Mouse (Mus musculus) kidney, embryonic 14.5 days (tissue): Measurements from ENCODE around the gene Camk2b. TPM values are rescaled to one million over a fixed set of nuclear protein-coding genes. Genes with fewer than 3 reads are reported as not detected.

ENCODE experiments used
- ATAC-seq: fragments of 200-750 bp; cut with Nextera tagmentation; 2 replicates; pipeline ENCODE4 v1.8.0; 2017; ENCODE audit warnings: moderate number of reproducible peaks, mild to moderate bottlenecking, moderate TSS enrichment, moderate library complexity; ENCODE audit not compliant: low FRiP score, low TSS enrichment
- H3K27ac ChIP-seq: fragments of 300-500 bp; sonication (generic); 2 replicates; pipeline ENCODE4 v1.5.1; 2014; ENCODE audit warnings: low read depth, mild to moderate bottlenecking, low read length, moderate library complexity, mixed read lengths
- H3K27me3 ChIP-seq: fragments of 300-500 bp; sonication (generic); 2 replicates; pipeline ENCODE4 v1.6.1; 2014; ENCODE audit warnings: mild to moderate bottlenecking, low read length; ENCODE audit not compliant: control insufficient read depth, insufficient read depth
- H3K36me3 ChIP-seq: fragments of 300-500 bp; sonication (generic); 2 replicates; pipeline ENCODE4 v1.6.1; 2014; ENCODE audit warnings: low read length, mixed read lengths; ENCODE audit not compliant: control insufficient read depth, insufficient read depth
- H3K4me1 ChIP-seq: fragments of 300-500 bp; sonication (generic); 2 replicates; pipeline ENCODE4 v1.6.1; 2014; ENCODE audit warnings: low read length, mixed read lengths; ENCODE audit not compliant: control insufficient read depth, insufficient read depth
- H3K4me2 ChIP-seq: fragments of 300-500 bp; sonication (generic); replicated peaks from 2 replicates; pipeline ENCODE4 v1.6.1; 2014; ENCODE audit warnings: low read depth, mild to moderate bottlenecking, low read length
- H3K4me3 ChIP-seq: fragments of 300-500 bp; sonication (generic); 2 replicates; pipeline ENCODE4 v1.5.1; 2014; ENCODE audit warnings: mild to moderate bottlenecking, low read length
- H3K9ac ChIP-seq: fragments of 300-500 bp; sonication (generic); 2 replicates; pipeline ENCODE4 v1.6.1; 2014; ENCODE audit warnings: low read depth, mild to moderate bottlenecking, low read length, moderate library complexity
- H3K9me3 ChIP-seq: fragments of 300-500 bp; sonication (generic); 2 replicates; pipeline ENCODE4 v1.6.1; 2016; ENCODE audit warnings: low read length; ENCODE audit not compliant: control insufficient read depth
- WGBS: fragments of 180-500 bp; shearing (Covaris S2); extraction: QIAGEN DNeasy Blood & Tissue Kit; methylation state at CpG from one replicate; pipeline ENCODE4 v1.1.7; 2014; 5-methylcytosine and 5-hydroxymethylcytosine counted together
- polyA plus RNA-seq: library from polyadenylated mRNA; unstranded; fragments of >200 nt; fragmentation: Nextera tagmentation; extraction: Ambion mirVana; gene quantifications from 2 replicates; pipeline ENCODE4 v1.2.1, GENCODE M21; 2014

The Camk2b gene
- polyA plus RNA-seq, 1 experiment from 2014 or later = 4.4 TPM

DNA sequence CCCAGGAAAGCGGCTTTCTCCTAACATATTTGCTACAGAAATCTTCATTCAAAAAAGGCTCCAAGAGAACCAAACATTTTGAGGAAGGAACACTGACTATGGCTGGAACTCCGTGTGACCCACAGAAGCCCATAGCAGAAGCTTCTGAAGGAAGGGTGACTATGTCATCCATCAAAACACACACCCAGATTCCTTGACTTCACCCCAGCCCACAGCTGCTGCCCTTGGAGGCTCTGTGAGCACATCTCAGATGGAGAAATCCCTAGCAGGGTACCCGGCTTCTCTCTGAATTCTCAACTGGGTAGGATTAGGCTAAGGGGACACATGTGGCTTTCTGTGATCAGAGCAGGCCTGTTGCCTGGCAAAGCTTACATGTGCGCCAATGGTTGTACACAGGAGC, 29.7 kb downstream of the Camk2b start:
- 96% methylated on average over 4 of the region's 4 CpGs for WGBS

DNA sequence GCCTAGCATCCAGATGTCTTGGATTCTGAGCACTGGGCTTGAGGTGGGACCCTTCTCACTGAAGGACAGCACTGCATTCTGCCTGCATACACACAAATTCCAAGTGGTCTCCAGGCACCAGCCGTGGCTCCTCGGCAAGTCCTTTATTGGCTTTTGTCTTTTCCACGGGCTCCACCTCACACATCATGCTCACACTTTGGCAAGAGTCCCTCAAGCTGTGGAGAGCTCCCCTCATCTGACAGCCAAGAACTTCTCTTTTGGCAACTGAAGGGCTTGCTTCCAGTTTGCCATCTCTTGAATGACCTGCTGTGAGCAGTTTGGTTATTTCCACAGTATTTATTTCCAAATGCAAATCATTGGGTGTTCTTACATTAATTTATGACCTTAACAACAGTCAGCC, 30.6 kb downstream of the Camk2b start:
- Histone ChIP-seq H3K9me3 (no peaks in the 10 kb centered on the region; the same call in 1 of the 2 replicates), H3K4me1 (peaks cover 8% of the 10 kb centered on the region; the same call in 1 of the 2 replicates), H3K4me3 (no peak overlapping the region), H3K27ac (no peak overlapping the region), H3K36me3 (no peaks in the 10 kb centered on the region), H3K9ac (no peak overlapping the region), H3K27me3 (no peaks in the 10 kb centered on the region), H3K4me2 (no peak overlapping the region)
- no peak for ATAC-seq
- WGBS = 82% methylated on average over 3 of the region's 3 CpGs

More for the DNA sequence above, 29.7 kb downstream of the Camk2b start:
- H3K9me3 ChIP-seq = no peaks in the 10 kb centered on the region; the same call in 1 of the 2 replicates
- H3K36me3 ChIP-seq = no peaks in the 10 kb centered on the region
- H3K27ac ChIP-seq = no peak overlapping the region
- H3K4me3 ChIP-seq = no peak overlapping the region
- no peaks in the 10 kb centered on the region for H3K27me3 ChIP-seq
- no peak overlapping the region for H3K4me2 ChIP-seq
- no peak overlapping the region for H3K9ac ChIP-seq
- no peak for ATAC-seq
- peaks cover 8% of the 10 kb centered on the region; the same call in 1 of the 2 replicates for H3K4me1 ChIP-seq

- Histone ChIP-seq H3K36me3 (no peaks in the 10 kb centered on the region), H3K4me3 (no peak overlapping the region), H3K27ac (no peak overlapping the region), H3K9ac (no peak overlapping the region), H3K4me1 (peaks cover 8% of the 10 kb centered on the region; the same call in 1 of the 2 replicates), H3K9me3 (no peaks in the 10 kb centered on the region), H3K4me2 (no peak overlapping the region), H3K27me3 (no peaks in the 10 kb centered on the region)
- ATAC-seq = no peak
- WGBS = 89% methylated on average over 2 of the region's 2 CpGs
These were observed 31.4 kb downstream of the Camk2b start for GRCm38 (mm10) chr11:6034740-6035139.

- 92% methylated on average over 5 of the region's 5 CpGs for WGBS
- no peak overlapping the region for H3K4me2 ChIP-seq
- H3K4me3 ChIP-seq = no peak overlapping the region
- H3K27me3 ChIP-seq = no peaks in the 10 kb centered on the region
- no peaks in the 10 kb centered on the region for H3K9me3 ChIP-seq
- no peak for ATAC-seq
- no peak overlapping the region for H3K27ac ChIP-seq
- no peak overlapping the region for H3K9ac ChIP-seq
- H3K36me3 ChIP-seq = no peaks in the 10 kb centered on the region
- H3K4me1 ChIP-seq = peaks cover 8% of the 10 kb centered on the region; the same call in 1 of the 2 replicates
These were observed 32.4 kb downstream of the Camk2b start for GRCm38 (mm10) chr11:6033801-6034200.

DNA sequence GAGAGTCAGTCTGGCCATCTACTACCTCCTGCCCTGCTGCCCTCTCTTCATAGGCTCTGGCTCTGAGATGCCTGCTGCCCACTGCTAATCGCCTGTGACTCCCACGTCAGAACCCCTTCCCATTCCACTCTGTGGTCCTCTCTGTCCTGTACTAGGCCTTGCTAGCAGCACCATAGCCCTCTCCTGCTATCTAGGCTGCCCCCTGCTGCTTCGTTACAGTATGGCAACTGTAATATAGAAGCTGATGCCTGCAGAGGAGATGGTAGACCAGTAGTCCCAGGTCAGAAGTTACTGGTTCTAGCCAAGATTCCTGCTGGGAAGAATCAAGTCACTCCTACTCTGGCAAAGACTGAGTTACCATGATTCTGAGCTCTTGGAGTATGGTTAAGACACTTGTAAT, 33.0 kb downstream of the Camk2b start:
- WGBS = 79% methylated on average over 3 of the region's 3 CpGs
- ATAC-seq = 0 out of 2 replicates have a peak, but pooled peaks have one; percentile 29

GRCm38 (mm10) chr11:6030650-6031049, 35.5 kb downstream of the Camk2b start:
- no peaks in the 10 kb centered on the region for H3K27me3 ChIP-seq
- H3K9me3 ChIP-seq = no peaks in the 10 kb centered on the region
- 89% methylated on average over 6 of the region's 6 CpGs for WGBS
- H3K4me2 ChIP-seq = no peak overlapping the region
- H3K36me3 ChIP-seq = no peaks in the 10 kb centered on the region
- H3K4me3 ChIP-seq = no peak overlapping the region
- no peak overlapping the region for H3K27ac ChIP-seq
- no peaks in the 10 kb centered on the region for H3K4me1 ChIP-seq
- H3K9ac ChIP-seq = no peak overlapping the region
- ATAC-seq = no peak

More for the DNA sequence above, 33.0 kb downstream of the Camk2b start:
- no peaks in the 10 kb centered on the region for H3K27me3 ChIP-seq
- no peak overlapping the region for H3K9ac ChIP-seq
- peaks cover 5% of the 10 kb centered on the region; the same call in 1 of the 2 replicates for H3K4me1 ChIP-seq
- no peak overlapping the region for H3K4me3 ChIP-seq
- H3K36me3 ChIP-seq = no peaks in the 10 kb centered on the region
- H3K27ac ChIP-seq = no peak overlapping the region
- H3K9me3 ChIP-seq = no peaks in the 10 kb centered on the region
- H3K4me2 ChIP-seq = no peak overlapping the region

GRCm38 (mm10) chr11:6029790-6030189, 36.4 kb downstream of the Camk2b start:
- ATAC-seq = no peak
- no peak overlapping the region for H3K27ac ChIP-seq
- H3K27me3 ChIP-seq = no peaks in the 10 kb centered on the region
- H3K36me3 ChIP-seq = no peaks in the 10 kb centered on the region
- H3K9ac ChIP-seq = no peak overlapping the region
- WGBS = 72% methylated on average over 3 of the region's 3 CpGs
- no peak overlapping the region for H3K4me3 ChIP-seq
- H3K4me1 ChIP-seq = no peaks in the 10 kb centered on the region
- no peaks in the 10 kb centered on the region for H3K9me3 ChIP-seq
- no peak overlapping the region for H3K4me2 ChIP-seq

- Histone ChIP-seq H3K9me3 (no peaks in the 10 kb centered on the region), H3K27ac (no peak overlapping the region), H3K27me3 (no peaks in the 10 kb centered on the region), H3K4me3 (no peak overlapping the region), H3K4me1 (no peaks in the 10 kb centered on the region), H3K9ac (no peak overlapping the region), H3K4me2 (no peak overlapping the region), H3K36me3 (no peaks in the 10 kb centered on the region)
- ATAC-seq = no peak
- WGBS = 73% methylated on average over 7 of the region's 7 CpGs
These were observed 37.3 kb downstream of the Camk2b start for GRCm38 (mm10) chr11:6028911-6029310.

DNA sequence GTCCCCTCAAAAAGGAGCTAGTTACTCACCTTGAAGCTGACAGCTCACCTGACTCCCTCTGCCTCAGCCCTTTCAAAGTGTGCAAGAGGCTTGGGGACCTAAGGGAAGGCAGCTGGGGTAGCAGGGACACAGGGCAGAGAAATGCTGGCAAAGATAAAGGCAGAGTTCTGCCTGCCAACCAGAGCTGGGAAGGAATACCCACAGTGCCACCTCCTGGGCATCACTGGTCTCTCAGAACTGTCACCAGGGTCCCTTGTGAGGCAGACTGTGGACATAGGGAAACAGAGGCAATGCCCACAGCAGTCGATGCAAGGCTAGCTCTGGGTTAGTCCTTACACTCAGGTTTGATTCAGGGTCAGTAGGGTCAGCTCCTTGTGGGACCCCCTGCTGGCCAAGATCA, 39.8 kb downstream of the Camk2b start:
- no peak overlapping the region for H3K4me2 ChIP-seq
- 88% methylated on average over 1 of the region's 1 CpGs for WGBS
- H3K4me3 ChIP-seq = no peak overlapping the region
- H3K9ac ChIP-seq = no peak overlapping the region
- no peak overlapping the region for H3K27ac ChIP-seq
- H3K27me3 ChIP-seq = no peaks in the 10 kb centered on the region
- H3K4me1 ChIP-seq = no peaks in the 10 kb centered on the region
- ATAC-seq = no peak
- no peaks in the 10 kb centered on the region for H3K9me3 ChIP-seq
- H3K36me3 ChIP-seq = no peaks in the 10 kb centered on the region
